Mouse (Mus musculus): ENCODE measurements around the gene Phactr4.

- TF ChIP-seq POLR2A (IDR thresholded peaks at IDR 0.05; ENCODE audit: extremely low read depth, insufficient read depth, low read length) (no peak), CTCF (IDR thresholded peaks at IDR 0.05; ENCODE audit: low read depth, low read length) (no peak)
Observed at GRCm38 (mm10) chr4:132432717-132433372, 10.6 kb upstream of the Phactr4 start.

All from liver, adult 2 months (tissue).